Mouse (Mus musculus) cortical plate, adult 2 months (tissue): ENCODE data around the gene Smim8. TPM values are rescaled to one million over a fixed set of nuclear protein-coding genes. Genes with fewer than 3 reads are reported as not detected.
"Not testable (repeated sequence)": the region's sequence is repeated elsewhere in the genome, so short reads cannot be mapped to it uniquely, and the experiment has no call there.

Experiments used
- H3K27ac ChIP-seq: fragments of 200-500 bp; 2 replicates; pipeline ENCODE4 v1.5.1; 2012; ENCODE audit warnings: low read length, control low read depth, inconsistent platforms; ENCODE audit not compliant: insufficient read depth
- H3K4me1 ChIP-seq: fragments of 200-500 bp; 2 replicates; pipeline ENCODE4 v1.6.1; 2011; ENCODE audit warnings: low read length; ENCODE audit not compliant: control insufficient read depth, insufficient read depth
- H3K4me3 ChIP-seq: fragments of 200-500 bp; 2 replicates; pipeline ENCODE4 v1.5.1; 2011; ENCODE audit warnings: mild to moderate bottlenecking, low read length, control low read depth; ENCODE audit not compliant: insufficient read depth
- CTCF ChIP-seq: fragments of 200-500 bp; IDR thresholded peaks from 2 replicates; pipeline ENCODE4 v1.5.1; 2011; ENCODE audit warnings: mild to moderate bottlenecking, control low read depth, low read length; ENCODE audit not compliant: insufficient read depth; ENCODE audit errors: extremely low read depth
- POLR2A ChIP-seq: fragments of 200-500 bp; IDR thresholded peaks from 2 replicates; pipeline ENCODE4 v1.6.1; 2011; ENCODE audit warnings: mild to moderate bottlenecking, low read length, control low read depth; ENCODE audit not compliant: insufficient read depth; ENCODE audit errors: extremely low read depth
- polyA plus RNA-seq: library from polyadenylated mRNA; depleted of rRNA; stranded (reverse); fragments of >200 nt; gene quantifications from 2 replicates; pipeline ENCODE4 v1.2.3, GENCODE M21; 2012

The Smim8 gene
- polyA plus RNA-seq, 1 experiment = 30.9 TPM

GRCm38 (mm10) chr4:34784865-34785264, 6.6 kb upstream of the Smim8 start:
- no peak overlapping the region for H3K27ac ChIP-seq
- H3K4me3 ChIP-seq = no peak overlapping the region
- H3K4me1 ChIP-seq = no peaks in the 10 kb centered on the region
- TF ChIP-seq CTCF (peak; percentile 24), POLR2A (no peak)

- Histone ChIP-seq H3K27ac (no peak overlapping the region), H3K4me1 (no peaks in the 10 kb centered on the region), H3K4me3 (no peak overlapping the region)
- TF ChIP-seq CTCF (peak; percentile 34; the same call in 1 of the 2 replicates), POLR2A (no peak)
Observed at GRCm38 (mm10) chr4:34782730-34783129, 4.5 kb upstream of the Smim8 start.

GRCm38 (mm10) chr4:34771652-34772371, 6.4 kb downstream of the Smim8 start:
- no peak overlapping the region for H3K27ac ChIP-seq
- TF ChIP-seq CTCF (no peak), POLR2A (no peak)
- no peak overlapping the region for H3K4me3 ChIP-seq
- no peaks in the 10 kb centered on the region for H3K4me1 ChIP-seq

- Histone ChIP-seq H3K4me1 (no peaks in the 10 kb centered on the region), H3K4me3 (no peak within 1 kb of the TSS), H3K27ac (no peak within 1 kb of the TSS)
- no peak for TF ChIP-seq POLR2A
- no peak for TF ChIP-seq CTCF
Observed at GRCm38 (mm10) chr4:34756163-34756562, 22.1 kb downstream of the Smim8 start, which contains the start of gene Gm136. Gene Gm136, minus strand, starts transcription at chr4:34756263.

GRCm38 (mm10) chr4:34749236-34749635, 29.0 kb downstream of the Smim8 start:
- H3K27ac ChIP-seq = no peak overlapping the region
- H3K4me3 ChIP-seq = no peak overlapping the region
- no peaks in the 10 kb centered on the region for H3K4me1 ChIP-seq
- no peak for TF ChIP-seq CTCF
- TF ChIP-seq POLR2A = no peak

- TF ChIP-seq CTCF = no peak
- no peak for TF ChIP-seq POLR2A
- Histone ChIP-seq H3K4me3 (no peak overlapping the region), H3K4me1 (peaks cover 2% of the 10 kb centered on the region)
Observed at GRCm38 (mm10) chr4:34734461-34734860, 43.8 kb downstream of the Smim8 start.

GRCm38 (mm10) chr4:34733415-34733814, 44.8 kb downstream of the Smim8 start:
- not testable (repeated sequence) for H3K27ac ChIP-seq, H3K4me1 ChIP-seq, H3K4me3 ChIP-seq
- TF ChIP-seq CTCF = peak; percentile 16; the same call in 1 of the 2 replicates

More at GRCm38 (mm10) chr4:34734461-34734860, 43.8 kb downstream of the Smim8 start:
- no peak overlapping the region for H3K27ac ChIP-seq

- TF ChIP-seq CTCF (no peak), POLR2A (no peak)
- Histone ChIP-seq H3K27ac (no peak within 1 kb of the TSS), H3K4me3 (peak within 1 kb of the TSS; percentile 78), H3K4me1 (peaks cover 2% of the 10 kb centered on the region)
Observed at GRCm38 (mm10) chr4:34729851-34730341, 48.3 kb downstream of the Smim8 start, which contains the start of gene Cfap206. Gene Cfap206, minus strand, starts transcription at chr4:34730206.

GRCm38 (mm10) chr4:34725710-34726109, 52.5 kb downstream of the Smim8 start:
- not testable (repeated sequence) for H3K27ac ChIP-seq, H3K4me1 ChIP-seq

GRCm38 (mm10) chr4:34724306-34724705, 53.9 kb downstream of the Smim8 start:
- no peak overlapping the region for H3K27ac ChIP-seq
- no peaks in the 10 kb centered on the region for H3K4me1 ChIP-seq
- H3K4me3 ChIP-seq = no peak overlapping the region
- no peak for TF ChIP-seq POLR2A
- no peak for TF ChIP-seq CTCF

More at GRCm38 (mm10) chr4:34725710-34726109, 52.5 kb downstream of the Smim8 start:
- not testable (repeated sequence) for H3K4me3 ChIP-seq
